Mouse (Mus musculus) liver (tissue): Measurements from ENCODE around the gene Usp11.

Experiments used
- DNase-seq: peaks from one replicate; pipeline ENCODE4 v3.0.0-alpha.2; 2020; ENCODE audit warnings: mixed read lengths

Gene Usp11

DNA sequence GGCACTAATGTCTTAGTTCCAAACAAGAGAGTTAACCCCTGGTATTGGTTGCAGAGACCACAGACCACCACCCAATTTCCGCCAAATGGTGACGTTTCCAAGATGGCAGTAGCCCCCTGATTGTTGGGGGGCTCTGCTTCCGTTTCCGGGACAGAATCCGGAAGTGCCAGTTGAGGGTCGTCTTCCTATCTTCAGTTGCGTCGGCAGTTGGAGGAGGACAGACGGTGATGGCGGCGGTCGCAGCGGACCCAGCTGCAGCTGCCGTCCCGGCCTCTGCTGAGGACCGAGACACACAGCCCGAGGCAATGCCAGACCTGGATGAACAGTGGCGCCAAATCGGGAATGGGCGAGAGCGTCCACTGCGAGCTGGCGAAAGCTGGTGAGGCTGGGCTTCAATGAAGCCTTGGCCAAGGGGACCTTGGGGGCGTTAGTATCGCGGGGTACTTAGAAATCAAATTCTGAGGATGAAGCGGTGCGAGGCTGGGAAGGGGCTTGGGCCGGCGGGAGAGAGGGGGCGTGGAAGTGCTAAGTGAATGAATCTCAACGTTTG lies at the start of gene Usp11:
Usp11 (plus strand) TSS at position 166 of the 550 bp plus-strand sequence.
- peak; percentile 22 for DNase-seq

DNA sequence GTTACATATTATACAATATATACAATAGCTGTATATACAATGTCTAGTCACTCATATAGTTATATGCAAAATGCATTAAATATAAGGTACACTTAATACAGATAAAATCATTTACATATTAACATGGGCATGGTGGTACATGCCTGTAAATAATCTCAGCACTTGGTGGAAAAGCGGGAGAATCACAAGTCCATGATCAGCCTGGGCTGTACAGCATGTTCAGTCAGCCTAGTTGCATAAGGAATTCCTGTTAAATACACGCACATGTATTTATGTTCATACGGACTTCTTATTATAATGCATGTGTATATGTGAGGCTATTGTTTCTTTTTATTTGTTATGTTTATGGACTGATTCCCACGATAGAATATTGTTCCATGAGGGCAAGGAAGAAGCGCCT lies 46.1 kb upstream of the Usp11 start:
- DNase-seq, result no peak

DNA sequence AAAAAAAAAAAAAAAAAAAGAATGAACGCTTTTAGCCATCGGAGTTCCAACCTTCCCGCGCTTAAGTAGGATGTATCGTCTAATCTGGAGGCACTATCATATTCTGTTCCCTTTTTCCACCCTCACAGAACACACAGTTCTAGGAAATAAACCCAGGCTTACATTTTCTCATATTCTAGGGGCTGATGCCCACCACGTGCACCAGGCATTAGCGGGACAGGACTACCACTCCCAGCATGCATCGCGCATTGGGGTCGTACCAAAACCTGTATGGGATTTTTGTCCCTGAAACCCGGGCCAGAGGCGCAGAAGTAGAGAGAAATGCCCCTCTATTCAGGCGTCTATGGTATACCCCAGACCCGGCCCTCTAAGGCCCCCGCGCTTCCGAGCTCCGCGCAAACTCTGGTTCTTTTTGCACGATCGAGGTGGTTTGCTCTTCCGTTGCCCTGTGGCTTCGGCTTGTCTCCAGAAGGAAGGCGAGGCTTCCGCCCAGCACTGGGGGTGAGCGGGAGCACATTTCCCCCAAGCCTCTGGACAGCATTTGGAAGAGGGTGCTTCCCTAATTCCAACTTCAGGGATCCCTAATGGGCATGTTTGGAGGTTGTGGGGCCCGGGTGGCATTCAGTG lies 45.6 kb upstream of the Usp11 start, which contains the start of gene Uba1:
Uba1 (plus strand) TSS at position 301 of the 627 bp plus-strand sequence.
- DNase-seq, result peak; percentile 82

DNA sequence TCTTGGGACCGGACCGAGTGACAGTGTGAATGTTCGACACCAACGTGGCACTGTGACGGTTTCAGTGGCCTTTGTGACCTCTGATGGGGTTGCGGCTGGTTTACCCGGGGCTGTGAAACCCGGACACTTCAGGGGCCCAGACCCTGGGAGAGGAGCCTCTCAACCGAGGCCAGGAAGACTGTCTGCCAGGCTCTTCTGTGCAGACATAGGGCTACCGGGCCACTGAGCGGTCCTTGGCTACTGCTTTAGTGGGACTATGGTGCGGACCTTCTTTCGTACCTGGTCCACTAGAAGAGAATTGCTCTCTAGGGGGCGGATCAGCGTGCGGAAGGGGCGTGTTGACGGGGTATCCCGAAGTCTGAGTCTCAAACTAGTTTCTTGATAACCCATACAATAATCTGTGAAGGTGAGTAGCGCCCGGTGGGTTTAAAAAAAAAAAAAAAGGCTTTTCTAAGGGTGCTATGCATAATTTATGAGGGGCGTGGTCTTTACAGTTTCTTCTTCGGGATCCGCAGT lies 44.8 kb upstream of the Usp11 start:
- peak; percentile 22 for DNase-seq

DNA sequence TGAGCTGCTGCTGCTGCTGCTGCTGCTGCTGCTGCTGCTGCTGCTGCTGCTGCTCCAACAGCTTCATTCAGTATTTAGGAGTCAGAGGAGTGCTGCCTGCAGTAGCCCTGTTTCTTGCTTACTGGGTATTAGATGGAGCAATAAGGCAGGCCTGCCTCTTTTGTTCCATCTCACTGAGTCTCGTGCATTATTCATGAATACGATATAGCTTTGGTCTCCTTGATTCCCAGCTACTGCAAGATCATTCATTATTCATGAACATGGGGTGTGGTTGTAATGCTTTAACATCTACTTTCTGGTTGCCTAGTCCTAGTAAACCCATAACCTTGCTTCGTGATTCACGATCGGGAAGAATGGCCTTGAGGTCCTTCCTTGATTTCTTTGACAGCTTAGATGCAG lies 41.4 kb upstream of the Usp11 start:
- DNase-seq, result no peak

DNA sequence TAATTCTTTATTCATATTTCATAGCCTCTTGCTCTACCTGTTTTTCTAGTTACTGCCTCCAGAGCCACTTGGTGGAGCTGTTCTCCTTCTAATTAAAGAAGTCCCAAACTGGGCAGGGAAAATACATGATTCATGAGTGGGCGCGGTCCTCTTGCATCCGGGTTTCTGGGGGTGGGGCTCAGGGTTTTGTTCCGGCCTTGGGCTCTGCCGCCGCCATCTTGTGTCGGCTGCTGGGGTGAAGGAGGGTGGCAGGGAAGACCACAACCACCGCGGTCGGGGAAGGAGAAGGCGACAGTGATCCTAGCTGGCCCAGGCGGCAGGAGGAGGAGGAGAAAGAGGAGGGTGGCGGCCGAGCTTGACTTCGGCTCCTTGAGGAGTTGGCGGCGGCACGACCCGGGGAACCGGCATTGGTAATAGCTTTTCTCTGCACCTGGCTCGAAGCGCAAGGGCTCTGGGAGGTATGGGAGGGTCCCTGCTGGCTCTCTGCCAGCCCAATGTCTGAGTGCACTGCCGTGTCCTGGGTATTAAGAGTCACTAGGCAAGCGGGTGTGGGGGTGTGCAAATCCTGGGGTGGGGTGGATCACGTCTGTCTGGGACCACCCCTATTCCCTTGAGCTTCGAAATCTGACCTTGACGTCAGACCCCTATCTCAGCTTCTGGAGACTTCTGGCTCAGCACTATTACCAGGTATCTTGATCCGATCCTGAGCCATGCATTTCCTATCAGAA lies 40.8 kb upstream of the Usp11 start:
- DNase-seq, result peak; percentile 88

DNA sequence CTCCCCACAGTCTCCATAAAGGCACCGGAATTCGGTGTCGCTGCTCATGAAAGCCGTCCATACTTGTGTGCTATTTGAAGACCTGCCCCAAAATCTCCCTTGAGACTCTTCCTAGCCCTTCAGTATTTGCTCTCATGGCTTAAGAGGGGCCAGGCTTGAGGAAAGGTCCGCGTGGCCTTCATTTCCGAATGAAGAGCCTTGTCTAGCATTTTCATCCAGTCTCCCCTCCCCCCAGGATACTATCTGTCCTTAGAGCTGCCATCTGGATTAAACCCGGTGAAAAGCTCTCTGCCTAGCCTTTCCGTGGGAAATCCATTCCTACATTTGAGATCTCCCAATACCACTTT lies 40.3 kb upstream of the Usp11 start:
- DNase-seq, result peak; percentile 10

DNA sequence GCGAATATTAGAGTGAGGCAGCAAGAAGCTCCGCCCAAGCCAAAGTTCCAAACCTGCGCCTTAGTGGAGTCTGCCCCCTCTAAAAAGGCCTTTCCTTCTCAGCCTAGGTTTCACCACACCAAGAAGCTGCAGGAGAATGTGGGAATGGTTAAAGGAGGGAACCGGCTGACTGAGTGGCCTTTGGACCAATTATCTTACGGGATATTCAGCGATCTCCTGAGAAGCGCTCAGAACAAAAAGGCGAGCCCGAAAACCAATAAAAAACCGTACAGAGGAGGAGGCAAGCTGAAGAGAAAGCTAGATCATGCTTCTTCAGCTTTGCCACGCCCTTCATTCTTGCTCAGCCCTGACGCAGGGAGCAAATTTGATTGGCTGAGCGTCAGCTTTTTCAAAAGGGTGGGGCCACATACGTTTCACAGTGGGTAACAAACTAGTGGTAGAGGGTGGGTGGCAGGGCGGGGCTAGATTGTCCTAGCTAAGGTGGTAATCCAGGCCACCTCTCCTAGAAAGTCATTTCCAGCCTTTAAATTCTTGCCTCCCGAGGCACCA lies 16.1 kb upstream of the Usp11 start, which contains the start of gene Cdk16:
Cdk16 (plus strand) TSS at position 436 of the 549 bp plus-strand sequence.
- DNase-seq, result peak; percentile 89

DNA sequence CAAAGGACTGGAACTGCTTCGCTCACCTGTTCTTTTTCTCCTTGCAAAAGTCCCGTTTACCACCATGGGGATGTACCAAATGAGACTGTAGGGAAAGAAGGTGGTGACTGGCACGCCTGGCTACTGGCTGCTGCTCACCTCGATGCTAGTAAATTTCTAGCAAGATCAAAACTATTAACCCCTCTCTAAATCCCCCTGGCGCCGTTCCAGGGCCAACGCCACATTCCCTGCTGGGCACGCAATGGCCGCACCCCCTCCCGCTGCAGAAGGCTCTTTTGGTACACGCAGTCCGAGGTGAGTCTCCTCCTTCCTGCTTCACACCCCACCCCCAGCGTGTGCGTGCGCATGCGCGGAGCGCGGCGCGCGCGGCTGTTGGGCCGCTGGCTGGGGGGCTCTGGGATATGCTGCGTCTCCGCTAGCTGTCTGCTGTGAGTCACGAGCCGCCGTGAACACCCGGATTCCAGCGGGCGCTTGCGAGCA lies 15.6 kb upstream of the Usp11 start:
- peak; percentile 88 for DNase-seq

DNA sequence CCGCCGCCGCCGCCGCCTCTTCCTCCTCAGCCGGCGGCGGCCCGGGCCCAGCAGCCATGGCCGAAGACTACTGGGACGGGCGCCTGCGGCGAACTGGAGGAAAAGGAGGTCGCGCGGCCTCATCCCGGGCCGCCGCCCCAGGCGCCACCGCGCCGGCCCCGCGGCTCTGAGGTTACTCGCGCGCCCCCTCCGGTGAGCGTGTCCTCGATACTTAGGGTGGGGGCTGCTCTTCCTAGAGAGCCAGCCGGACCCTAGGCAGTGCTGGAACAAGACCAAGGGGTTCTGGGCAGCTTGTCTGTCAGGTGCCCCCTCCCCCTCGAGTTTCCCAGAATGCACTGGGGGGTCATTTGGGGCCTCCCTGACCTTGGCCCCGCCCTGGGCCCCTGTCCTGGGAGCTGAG lies 15.1 kb upstream of the Usp11 start:
- peak; percentile 74 for DNase-seq

DNA sequence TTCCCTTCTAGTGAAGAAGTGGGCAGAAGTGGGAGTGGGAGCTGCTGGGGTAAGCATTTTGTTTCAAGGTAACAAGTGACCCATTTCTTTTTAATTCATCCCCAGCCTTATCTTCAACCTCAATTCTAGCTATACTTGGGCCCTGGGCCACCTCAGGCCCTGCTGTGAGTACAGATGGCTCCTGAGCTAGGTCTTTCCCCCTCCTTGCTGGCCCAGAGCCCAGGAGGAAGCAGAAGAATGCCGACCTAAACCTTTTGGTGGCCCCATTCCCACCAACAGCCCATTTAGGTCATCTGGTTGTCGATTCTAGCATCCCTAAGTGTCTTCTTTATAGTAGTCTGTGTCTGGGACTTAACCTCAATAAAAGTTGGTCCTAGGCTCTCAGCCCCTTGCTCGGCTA lies 12.1 kb upstream of the Usp11 start:
- DNase-seq, result no peak

DNA sequence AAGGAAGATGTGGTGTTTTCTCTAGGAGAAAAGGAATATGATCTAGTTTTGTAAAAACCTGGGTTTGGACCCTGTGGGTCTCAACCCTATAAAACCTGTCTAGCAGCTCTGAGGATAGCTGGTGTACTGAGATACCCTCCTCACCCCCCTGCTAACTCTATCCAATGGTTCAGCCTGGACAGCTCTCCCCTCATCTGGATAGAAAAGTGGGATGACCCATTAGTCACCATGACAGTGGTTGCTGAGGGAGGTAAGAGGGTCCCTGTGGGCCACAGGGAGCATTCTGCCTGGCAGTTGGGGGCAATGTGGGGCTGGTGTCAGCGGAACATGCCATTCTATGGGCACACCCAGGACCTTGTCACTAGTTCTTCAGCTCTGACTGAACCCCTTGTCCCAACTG lies 11.1 kb upstream of the Usp11 start:
- DNase-seq, result no peak

DNA sequence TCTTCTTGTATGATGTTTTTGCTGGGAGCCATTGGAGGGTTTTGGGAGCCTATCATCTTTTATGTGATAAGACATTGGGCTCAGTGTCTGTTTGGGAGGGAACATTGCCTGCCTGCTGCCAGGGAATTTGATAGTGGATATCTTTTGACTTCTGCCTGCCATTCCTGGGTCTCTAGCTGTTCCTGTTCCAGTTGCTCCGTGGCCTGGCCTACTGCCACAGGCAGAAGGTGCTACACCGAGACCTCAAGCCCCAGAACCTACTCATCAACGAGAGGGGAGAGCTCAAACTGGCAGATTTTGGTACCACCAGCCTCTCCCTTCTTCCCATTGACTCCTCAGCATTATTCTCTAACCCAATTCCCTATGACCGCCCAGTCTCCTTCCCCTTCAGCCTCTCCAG lies 7.9 kb upstream of the Usp11 start:
- DNase-seq, result no peak

DNA sequence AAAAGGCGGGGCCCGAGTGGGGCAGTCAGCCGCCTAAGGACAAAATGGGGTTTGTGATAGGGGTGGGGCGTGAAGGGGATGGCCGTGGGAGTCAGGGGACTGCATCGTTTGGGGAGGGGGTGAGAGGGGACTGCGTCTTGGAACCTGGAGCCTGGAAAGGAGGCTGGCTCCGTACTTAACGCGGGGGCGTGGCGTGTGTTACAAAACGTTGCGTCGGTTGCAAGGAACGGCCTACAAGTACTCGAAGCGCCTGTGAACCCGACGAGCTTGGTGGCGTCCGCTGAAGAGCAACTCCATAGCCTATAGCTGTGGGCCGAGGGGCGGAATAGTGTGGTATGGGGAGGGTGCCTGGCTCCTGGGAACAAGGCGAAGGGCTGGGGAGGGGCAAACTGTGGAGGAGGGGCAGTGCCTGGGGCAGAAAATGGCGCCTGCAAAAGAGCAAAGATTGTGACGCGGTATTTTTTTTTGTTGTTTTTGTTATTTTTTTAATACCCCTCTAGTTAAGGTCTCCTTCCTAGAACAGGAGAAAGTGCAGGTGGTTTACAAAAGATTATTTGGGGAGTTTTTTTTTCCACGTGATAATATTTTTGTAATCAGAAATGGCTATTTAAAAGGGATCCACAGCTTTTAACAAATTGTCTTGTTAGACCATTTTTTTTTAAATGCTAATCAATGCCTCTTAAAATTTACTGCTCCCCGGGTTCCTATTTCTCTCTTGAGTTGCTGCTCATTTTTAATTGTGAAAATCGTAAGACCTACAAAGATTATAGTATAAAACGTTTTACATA lies 783 bp downstream of the Usp11 start:
- DNase-seq, result peak; percentile 85

DNA sequence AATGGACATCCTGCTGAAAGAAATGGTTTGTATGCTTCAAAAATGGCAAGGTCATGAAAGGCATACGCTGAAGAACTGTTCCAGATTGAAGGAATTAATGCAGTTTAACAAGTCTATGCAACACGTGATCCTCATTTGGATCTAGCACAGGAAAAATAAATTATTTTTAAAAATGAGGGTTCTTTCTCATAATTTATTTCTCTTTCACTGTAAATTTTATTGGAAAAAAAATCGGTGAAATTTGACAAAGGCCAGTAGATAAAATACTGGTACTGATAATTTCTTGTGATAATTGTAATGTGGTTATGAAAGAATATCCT lies 1.3 kb downstream of the Usp11 start:
- no peak for DNase-seq

DNA sequence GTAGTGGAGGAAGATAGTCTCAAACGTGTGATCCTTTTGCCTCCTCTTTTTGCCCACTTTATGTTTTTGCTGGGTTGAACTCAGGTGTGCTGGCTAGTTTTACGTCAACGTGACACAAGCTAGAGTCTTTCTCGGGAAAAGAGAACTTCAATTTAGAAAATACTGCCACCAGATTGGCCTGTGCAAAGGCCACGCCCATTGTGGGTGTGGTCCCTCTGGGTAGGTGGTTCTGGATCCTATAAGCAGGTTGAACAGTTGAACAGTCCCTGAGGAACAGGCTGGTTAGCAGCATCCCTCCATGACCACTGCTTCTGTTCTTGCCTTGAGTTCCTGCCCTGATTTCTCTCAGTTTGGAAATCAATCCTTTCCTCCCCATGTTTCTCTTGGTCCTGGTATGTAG lies 25.0 kb downstream of the Usp11 start:
- peak; percentile 27 for DNase-seq

DNA sequence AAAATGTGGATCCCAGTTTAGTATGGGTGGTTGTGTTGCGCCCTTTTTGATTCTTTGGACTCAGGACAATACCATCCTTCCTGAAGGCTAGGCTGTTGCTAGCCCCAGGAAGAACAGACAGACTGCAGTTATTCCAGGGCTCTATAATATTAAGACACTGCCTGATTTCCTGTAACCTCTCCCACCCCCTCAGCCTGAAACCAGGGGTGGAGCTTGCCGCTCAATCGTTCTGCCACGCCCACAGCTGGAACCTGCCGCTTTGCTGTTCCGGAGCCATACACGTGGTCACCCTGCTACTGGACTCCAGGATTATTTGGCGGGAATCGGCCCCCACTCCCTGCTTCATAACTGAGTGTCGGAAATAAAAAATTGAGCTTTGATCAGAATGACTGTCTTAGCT lies 26.3 kb downstream of the Usp11 start:
- peak; percentile 33 for DNase-seq

DNA sequence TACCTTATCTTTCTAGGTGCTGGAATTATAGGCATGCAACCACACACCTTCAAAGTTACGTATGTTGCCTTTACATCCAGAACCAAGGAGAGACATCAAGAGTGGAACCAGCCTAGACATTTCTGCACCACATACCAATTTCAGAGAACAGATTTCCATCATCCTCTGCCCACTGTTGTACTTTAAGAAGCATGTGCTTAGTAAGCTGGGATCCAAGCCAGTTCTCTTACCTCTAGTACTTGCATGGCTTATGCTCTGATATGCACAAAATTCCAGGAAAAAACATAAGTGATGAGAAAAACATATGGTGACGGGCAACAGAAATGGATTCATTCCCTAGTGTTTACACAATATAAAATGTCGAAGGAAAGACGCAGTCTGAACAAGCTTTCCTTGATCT lies 32.8 kb downstream of the Usp11 start:
- no peak for DNase-seq

DNA sequence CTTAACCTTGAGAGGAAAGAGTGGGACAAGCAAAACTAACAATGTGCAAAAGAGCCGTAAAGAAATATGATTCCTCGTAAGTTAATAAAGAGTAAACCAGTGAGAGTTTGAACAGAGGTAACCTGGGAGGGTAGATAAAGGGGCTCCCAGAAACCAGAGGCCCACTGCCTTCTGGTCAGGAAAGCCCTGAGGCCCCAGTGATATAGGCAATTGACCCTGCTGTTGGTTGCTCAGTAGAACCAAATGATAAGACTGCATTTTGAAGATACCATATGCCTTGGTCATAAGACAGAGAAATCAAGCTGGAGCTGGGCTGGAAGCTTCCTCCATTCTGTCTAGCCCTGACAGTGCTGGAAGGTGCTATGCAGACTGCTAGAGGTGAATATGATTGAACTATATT lies 45.1 kb downstream of the Usp11 start:
- peak; percentile 17 for DNase-seq

DNA sequence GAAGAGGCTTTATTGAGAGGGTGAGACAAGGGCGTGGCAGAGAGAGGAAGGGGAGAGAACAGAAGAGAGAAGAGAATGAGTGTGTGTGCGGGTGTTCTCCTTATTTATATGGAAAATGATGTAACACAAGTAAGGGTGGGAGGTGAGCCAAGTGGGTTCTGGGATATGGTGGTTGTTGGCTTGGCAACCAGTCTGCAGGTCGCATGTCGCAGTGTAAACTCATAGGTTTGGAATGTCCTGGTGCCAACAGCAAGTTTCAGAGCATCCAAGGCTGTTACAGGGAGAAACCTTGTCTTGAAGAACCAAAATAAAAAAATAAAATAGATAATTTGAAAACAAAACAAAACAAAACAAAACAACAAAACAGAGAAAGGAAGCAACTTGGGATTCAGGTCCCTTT lies 57.5 kb downstream of the Usp11 start:
- DNase-seq, result no peak
